Mouse (Mus musculus) kidney, postnatal 4 days (tissue): ENCODE results near the gene Ppef2.

Experiments used
- DNase-seq, 2 experiments: peaks; one replicate each; pipeline ENCODE4 v3.0.0; 2021; ENCODE audit warnings: mixed read lengths in 2 of 2

Gene Ppef2

DNA sequence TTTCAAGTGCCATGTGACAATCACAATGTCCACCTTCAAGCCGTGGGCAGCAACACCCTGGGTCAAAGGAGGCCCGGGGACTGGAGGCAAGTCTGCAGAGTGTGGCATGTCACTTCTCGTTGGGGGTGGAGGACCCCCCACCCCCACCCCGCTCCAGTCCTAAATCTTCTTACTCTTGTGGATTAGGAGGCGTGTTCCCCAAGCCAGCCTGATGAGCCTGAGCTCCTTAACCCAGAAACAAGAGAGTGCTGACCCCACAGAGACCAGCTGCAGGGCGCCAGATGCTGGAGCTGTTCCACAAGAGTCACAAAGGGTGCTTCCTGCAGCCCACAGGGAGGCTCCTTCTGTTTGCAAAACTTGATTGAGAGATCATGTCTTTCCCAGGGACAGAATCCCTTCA, at the start of gene Ppef2:
Ppef2 (minus strand) TSS at position 61 of the 400 bp plus-strand sequence.
- peak in 1 of 2 experiments; percentile 33 for DNase-seq

DNA sequence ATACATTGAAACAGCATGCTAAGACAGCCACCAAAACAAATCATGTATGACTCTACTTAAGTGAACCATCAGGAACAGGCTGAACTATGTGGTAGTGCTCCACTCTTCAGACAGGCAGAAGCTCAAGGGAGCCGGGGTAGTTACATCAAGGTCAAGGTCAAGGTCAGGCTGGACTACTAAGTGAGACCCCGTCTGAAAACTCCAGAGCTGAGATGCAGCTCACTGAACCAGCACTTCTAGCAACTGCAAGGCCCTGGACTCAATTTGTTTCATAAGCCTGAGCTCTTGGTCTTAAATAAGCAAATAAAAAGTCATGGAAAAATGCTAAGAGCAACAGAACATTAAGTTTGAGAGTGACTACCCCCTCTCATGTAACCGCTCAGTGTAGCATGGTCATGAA, 48.2 kb upstream of the Ppef2 start:
- no peak for DNase-seq

DNA sequence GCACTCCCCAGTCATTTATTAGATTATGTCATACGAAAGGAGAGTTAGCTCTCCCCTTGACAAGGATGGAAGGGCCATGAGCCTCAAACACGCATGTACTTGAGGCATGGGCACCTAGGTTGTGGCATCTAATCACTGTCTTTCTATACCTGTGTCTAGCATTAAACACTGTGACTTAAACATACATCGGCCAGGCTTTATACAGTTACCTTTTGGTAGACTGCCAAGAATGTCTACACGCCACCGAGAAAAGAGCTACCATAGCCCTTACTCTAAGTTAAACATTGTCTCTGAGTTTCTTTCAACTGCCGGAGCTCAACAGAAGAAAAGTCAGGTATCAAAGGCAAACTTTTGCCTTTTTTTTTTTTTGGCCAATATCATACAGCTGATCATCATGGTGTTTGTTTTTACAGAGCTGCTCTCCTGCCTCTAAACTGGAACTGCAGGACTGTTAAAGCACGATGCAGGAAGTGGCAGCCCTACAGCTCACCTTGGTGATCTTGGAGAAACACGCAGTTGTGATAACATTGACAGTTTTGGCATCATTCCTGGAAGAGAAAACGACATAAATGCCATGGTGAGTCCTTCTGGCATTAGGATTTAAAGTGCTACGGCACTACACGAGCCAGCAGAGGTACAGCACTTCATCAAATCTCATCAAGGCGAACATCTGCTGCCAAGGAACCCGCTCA, 46.2 kb upstream of the Ppef2 start:
- no peak for DNase-seq

DNA sequence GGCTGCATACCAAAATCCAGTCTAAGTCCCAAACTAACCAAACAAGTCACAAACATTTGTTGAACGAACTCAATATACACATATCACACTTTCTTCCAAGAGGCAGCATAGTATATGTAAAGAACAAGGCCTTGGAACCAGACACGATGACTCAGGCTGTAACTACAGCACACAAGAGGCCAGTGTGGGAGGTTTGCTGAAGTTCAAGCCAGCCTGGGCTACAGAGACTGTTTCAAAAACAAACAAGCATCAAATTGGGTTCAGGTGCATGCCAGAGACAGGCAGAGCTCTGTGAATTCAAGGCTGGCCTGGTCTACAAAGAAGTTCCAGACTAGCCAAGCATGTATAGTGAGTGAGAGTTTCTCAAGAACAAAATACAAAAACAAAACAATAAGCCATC, 38.4 kb upstream of the Ppef2 start:
- no peak for DNase-seq

DNA sequence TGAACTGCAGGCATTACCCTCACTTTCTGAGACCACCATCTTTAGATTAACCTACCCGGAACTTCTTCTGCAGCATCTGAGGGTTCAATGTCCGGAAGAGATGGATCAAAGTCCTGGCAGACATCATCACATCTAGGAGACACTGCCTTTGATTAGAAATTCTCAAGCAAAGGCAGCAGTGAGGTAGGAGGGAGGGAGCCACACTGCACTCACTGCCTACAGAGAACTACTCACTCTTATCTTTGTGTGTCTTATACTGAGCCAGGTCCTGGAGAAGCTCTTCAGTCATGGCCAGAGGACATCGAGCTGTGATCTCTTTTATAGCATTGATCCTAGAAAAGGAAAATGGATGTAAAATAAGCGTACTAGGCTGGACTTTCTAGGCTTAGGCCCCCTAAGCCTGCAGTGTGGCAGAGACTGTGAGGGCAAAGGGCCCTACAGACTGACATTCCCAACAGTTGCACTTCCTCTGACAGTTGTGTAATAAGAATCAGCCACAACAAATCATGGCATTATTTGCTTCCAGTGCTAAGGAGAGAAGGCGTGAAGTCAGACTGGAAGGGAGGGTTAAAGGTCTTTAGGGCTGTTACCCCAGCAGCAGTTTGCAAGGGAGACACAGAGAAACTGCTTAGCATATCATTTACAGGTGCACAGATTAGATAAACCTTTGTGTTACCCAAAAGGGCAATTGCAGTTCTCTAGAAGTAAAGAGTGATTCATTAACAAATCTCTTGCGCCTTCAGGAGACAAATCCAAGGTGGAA, 35.8 kb upstream of the Ppef2 start:
- no peak for DNase-seq

DNA sequence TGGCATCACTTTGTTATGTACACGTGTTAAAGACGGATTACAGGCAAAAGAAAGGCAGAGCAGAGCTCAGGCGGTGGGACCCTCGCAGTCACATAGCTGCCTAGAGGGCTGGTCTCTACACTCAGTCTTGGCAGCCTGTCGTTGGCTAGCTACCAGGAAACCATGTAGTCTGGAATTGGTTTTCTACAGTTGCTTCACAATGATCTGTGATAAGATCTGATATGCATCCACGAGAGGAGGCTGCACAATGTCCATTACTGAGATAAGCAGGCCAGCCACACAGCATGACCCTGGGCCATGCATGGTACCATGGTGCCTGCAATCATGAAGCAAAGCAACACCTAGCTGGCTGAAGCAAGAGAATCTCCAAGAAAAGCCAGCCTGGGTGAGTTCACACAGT, 31.8 kb upstream of the Ppef2 start:
- DNase-seq = no peak

DNA sequence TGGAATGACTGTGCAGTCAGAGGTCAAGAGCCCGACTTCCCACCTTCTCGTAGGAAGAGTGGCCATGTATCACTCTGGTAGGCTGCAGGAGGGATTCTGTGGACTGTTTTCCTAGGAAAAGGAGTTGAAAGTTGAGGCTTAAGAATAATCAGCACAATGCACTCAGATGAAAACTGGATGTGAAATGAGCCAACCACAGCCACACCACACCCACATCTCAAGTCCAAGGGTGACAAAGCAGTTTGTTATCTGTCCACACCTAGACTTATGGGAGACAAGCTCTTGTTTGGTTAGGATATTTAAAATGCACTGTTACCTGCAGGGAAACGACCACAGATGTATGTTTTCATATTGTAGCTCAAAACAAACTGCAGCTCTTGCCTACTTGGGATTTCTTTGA, 27.0 kb upstream of the Ppef2 start:
- DNase-seq = no peak

DNA sequence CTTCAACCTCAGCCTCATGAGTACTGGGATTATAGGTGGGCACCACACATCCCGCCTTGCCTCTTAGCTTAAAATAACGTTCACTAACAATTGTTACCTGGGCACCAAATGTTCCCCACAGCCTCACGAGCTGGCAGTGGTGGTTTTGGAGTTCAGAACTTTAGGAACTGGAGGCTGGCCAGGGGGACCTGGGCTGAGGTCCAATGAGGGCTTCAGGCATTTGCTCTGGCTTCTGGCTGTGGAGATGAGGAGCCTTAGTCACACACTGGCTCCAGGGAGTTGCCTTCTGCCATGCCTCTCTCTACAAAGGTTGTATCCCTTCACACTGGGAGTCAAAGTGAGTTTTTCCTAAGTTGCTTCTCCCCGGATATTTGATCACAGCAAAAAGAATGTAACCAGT, 26.5 kb upstream of the Ppef2 start:
- DNase-seq = no peak

DNA sequence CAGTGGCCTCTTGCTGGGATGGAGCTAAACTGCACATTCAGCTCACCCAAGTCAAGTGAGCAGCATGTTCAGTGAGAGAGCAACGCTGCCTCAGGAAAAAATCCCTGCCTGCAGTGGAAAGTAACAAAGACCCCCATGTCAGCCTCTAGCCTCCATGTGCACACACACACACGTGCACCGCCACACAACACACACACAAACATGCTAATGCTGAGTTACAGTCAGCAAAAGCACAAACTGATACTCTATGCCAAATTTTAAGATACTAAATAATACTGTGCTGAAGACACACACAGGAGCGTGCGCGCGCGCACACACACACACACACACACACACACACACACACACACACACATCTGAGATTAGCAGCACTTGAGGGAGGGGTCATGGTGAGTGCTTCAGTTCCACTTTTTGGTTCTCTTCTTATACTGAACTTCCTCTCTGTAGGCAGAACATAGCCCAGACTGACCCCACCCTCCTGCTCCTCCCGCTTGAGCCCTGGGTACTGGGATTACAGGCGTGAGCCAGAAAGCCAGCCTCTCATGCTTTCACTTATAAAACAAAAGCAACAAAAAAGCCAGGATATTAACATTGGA, 23.0 kb upstream of the Ppef2 start:
- no peak for DNase-seq

DNA sequence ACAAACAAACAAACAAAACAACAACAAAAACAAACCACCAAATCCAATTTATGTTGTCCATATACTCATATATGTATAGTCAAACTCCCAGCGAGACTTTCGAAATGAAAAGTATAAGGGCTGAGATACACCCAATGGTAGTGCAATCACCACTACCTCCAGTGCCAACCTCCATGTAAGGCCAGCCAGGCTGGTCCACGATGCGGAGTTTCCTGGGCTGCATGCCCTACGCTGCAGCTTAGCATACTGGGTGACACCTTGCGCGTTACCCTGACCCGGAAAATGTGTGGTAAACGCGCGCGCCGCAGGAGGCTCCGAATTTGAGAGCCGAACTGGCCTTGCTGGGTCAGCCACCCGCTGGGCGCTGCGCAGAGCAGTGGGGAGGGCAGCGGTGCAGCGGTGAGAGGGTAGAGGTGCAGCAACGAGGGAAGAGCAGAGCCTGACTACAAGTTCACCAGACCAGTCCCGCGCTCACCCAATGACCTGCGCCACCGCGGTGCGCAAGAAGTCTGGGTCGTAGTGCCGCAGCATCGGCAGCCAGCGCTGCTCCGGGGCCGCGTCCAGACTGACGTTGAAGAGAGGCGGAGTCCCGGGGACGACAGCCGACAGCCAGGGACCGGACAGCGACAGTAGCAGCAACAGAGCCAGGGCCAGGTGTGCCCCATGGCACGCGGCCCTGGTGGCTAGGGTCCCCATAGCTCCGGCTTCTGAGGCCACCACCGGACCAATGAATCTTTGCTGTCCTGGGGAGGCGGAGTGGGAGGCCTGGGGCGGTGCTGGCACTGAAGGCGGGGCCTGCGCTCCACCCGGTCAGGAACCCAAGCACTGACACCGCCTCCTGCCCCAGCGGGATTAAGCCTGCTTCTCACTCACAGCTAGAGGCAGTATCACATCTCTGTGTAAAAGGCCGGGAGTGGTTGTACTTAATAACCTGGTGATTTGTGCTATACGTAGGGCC, 21.6 kb upstream of the Ppef2 start, which contains the start of gene Naaa:
Naaa (minus strand) TSS at position 734 of the 958 bp plus-strand sequence.
- peak; percentile 86 to 91 for DNase-seq

DNA sequence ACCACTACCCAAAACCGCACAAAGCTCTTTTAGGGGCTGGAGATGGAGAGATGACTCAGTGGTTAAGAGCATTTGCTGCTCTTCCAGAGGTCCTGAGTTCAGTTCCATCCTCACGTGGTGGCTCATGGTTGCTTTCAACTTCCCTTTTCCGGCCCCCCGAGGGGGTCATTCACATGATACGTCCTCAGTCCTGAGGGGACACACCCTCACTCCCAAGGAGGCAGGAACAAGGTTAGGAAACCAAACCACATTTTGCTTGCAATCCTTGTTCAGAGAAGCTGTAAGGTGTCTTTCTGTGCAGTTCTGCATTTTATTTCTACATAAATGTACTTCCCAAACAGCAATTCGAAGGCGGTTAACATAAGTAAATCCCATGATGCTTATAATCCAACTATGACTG, 14.4 kb upstream of the Ppef2 start:
- no peak for DNase-seq

DNA sequence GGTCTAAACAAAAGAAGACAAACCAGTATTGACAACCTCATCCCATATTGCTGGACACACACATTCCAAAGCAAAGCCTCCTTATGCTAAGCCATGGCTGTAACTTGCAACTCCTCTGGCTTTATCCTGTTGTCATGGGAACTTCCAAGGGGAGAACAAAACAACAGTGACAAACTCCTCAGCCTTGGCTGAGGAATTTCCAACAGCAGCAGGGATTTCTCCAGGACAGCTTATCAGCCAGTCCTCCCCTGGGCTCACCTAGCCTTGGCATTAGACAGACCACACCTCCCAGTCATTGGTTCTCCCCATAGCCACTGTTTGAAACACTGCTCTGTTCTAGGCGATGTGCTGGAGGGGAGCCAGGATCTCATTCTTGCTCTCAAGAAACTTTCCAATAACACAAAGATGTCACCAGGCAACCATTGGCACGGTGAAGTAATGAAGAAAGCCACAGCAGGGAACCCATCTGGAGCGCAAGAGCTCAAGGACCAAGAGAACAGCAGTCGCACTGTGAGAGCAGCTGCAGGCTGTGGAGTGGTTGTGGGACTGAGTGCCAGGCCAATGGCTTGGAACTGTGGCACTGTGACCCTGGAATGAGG, 7.8 kb upstream of the Ppef2 start:
- peak in 1 of 2 experiments; percentile 54 for DNase-seq

DNA sequence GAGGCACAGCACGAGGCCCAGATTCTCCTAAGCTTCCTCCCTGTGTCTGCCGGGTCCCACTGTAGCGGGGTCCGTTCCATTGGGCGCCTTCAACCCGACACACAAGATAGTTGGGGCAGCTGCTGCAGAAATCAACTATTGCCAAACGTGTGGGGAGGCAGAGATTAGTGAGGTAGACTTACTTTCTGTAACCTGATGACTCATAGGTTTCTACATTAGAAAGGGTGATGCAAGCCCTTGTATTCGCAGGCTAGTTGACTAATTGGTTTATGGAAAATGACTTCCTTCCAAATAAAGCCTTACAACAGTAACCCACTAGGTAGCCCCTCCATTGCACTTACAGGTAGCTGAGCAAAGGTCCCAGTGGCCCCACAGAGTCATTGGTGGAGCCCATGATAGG, 6.6 kb upstream of the Ppef2 start:
- DNase-seq = no peak

DNA sequence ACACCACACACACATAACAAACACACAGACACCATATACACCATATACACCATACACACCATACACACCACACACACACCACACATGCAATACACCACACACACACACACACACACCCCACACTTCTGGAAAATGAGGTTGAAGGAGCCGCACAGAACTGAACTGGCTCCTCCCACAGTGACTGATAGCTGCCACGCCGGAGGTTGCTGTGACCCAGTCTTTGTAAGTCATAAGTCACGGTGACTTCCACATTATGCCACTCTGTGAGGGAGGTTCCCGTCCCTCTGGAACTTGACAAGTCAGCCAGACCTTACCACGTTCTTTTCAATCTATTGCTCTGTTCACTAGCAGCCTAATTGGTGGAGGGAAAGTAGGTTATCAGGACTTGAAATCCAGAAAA, 1.6 kb downstream of the Ppef2 start:
- no peak for DNase-seq

DNA sequence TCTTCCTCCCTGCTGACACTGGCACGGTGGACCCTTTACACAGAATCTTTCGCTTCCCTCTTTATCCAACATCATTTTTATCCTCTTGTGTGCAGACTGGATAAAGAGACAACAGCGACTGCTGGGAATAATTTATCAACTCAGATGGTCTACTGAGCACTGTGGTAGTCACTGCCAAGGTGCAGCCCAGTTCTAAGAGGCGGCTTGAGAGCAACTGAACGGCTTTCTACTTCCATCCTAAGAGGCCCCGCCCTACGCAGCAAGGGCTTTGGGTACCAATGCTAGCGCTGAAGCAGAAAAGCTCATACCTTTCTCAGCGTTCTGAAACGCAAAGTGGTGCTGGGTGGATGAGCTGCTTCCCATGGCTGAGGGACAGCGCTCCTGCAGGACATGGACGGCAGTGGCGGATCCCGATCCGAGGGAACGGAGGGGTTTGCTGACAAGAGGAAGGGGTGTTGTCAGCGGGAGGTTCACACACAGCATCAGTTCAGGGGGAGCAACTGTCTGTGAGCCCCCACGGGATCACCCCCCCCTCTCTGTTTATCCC, 3.2 kb downstream of the Ppef2 start:
- DNase-seq = peak; percentile 41

DNA sequence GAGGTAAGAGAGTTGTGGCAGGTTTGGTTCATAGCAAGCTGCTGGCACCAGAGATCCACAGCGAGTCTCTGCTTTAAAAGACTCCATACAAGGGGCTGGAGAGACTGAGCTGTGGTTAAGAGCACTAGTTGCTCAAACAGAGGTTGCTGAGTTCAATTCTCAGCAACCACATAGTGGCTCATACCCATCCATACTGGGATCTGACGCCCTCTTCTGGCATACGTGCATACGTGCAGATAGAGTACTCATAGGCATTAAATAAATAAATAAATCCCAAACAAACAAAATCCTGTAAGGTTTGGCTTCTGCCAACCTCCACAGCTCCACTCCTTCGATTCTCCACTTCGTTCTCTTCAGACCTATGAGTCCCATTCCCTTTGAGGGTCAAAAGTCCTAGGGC, 4.0 kb downstream of the Ppef2 start:
- DNase-seq = no peak

DNA sequence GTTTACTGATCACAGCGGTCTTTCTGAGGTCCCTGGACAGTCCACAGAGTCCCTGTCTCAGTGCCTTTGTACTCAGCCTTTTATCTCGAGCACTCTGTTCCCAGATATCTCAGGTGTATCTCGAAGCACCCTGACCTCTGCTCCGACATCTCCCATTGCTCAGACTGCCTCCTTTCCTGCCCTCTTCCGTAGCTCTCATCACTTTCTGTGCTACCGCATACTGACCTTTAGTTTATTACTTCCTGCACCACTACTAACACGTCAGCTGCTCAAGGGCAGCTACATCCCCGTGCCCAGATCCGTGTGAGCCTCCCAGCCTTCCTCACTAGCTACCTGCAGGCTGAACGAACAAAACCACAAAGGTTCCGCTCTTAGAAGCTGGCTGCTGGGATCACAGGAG, 7.5 kb downstream of the Ppef2 start:
- no peak for DNase-seq

DNA sequence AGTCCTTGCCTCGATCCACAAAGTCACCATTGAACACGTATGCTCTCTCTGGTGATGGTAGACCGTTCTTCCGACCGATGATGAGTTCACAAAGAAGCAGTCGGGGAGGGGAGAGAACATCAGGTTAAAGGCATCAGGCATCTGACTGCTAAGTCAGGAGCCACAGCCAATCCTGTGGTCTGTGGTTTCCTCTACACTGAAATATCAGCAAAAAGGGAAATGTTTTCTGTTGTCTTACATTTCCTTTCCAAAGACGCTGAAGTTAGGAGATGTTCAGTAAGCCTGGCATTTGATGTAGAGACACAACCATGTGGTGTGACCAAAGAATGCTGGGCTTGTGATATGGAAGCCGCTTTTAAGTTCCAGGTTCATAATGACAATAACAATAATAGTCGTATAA, 10.6 kb downstream of the Ppef2 start:
- no peak for DNase-seq

DNA sequence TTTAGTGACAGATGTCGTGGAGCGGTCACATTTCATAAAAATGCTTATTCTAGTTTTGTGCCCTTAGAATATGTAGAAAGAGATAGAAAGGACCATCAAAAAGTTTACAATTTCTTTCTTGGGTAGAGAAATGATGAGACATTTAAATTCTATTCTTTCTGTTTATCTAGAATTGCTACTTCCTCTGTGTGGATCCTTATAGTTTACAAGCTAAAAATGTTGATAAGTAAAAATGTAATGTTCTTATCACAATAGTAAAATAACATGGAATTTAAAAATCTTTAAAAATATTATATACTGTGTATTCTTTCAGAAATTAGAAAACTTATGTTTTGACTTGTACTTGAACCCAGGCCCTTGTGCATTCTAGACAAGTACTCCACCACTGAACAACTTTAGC, 11.2 kb downstream of the Ppef2 start:
- DNase-seq = no peak

DNA sequence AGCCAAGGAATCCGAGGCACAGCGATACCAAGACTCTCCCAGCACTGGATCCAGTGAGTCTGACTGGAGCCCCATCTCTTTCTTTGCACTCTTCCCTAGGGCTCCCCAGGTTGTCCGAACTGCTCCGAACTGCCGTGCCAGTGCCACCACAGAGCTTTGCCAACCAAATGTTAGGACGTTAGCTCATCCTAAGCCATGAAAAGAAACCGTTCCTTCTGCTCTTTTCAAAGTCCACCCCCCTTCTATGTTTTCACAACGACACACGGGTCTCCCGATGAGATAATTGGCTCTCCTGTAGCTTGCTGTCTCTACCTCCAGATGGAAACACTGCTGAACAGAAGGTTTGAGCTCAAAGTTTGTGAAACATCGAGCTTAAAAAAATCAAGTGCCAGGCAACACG, 15.3 kb downstream of the Ppef2 start:
- DNase-seq = no peak

DNA sequence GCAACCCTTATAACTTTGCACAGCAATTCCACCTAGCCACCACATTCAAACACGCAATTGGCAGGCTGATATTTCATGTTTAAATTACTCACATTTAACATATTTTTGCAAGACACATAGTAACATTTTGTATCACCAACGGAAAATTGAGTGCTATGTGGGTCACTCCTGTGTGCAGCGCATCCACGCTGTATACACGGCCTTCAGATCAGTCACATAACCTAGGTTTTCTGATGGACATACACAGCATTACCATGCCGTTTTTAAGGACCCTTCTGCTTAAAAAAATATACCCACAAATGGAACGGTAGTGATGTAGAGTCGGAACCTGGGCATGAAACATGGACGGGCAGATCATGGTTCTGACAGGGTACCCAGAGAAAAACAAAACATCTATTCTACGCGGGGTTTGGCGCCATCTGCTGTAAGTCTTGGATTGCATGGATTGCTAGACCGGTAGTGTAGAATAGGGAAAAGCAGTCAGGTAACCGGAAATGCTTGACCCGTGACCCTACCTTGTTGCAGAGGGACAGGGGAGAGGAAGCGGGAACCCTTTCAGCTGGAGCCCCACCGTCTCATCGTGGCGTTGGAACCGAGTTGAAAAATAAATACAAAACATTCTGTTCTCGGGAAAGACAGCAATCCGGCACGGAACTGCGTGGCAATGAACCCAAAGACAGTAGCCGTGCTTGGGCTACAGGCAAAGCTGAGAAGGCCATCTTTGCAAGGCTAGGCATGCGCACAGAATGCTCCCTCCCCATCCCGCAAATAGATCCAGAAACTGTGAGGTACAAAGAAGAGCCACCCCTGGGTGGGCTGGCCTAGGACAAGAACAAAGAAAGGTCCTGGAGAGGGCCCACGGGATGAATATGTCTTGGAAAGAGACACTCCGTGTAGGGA, 16.5 kb downstream of the Ppef2 start:
- DNase-seq = peak; percentile 84 to 86
